Mouse (Mus musculus) left cerebral cortex, postnatal 36 days (tissue): ENCODE results near the gene Gm17087. TPM values are rescaled to one million over a fixed set of nuclear protein-coding genes. Genes with fewer than 3 reads are reported as not detected.

Experiments used
- total RNA-seq, 2 experiments: library from RNA; stranded (reverse); gene quantifications; 2 replicates each; pipeline ENCODE4 v1.2.3; 2021

Gm17087 gene
- total RNA-seq, 2 experiments from 2014 or later: not detected

Other genes with a start within 250 kb of the Gm17087 start
- gene Prr18, start 229.5 kb downstream of the Gm17087 start, total RNA-seq: 10 to 100 TPM; 14.4 to 23.3 TPM
- gene T2, start 211.0 kb downstream of the Gm17087 start, total RNA-seq: under 1 TPM; 0.32 to 0.68 TPM
- not detected for gene T, start 132.5 kb downstream of the Gm17087 start, total RNA-seq
- 100 to 1,000 TPM in 1 of 2 experiments, 10 to 100 TPM in 1; 75.0 to 128 TPM for gene Pde10a, start 41.6 kb downstream of the Gm17087 start, total RNA-seq